Mouse (Mus musculus): ENCODE measurements around the gene Ak2. TPM values are rescaled to one million over a fixed set of nuclear protein-coding genes. Genes with fewer than 3 reads are reported as not detected.

Gene Ak2
- polyA plus RNA-seq, 1 experiment from 2014 or later, result 173 TPM

DNA sequence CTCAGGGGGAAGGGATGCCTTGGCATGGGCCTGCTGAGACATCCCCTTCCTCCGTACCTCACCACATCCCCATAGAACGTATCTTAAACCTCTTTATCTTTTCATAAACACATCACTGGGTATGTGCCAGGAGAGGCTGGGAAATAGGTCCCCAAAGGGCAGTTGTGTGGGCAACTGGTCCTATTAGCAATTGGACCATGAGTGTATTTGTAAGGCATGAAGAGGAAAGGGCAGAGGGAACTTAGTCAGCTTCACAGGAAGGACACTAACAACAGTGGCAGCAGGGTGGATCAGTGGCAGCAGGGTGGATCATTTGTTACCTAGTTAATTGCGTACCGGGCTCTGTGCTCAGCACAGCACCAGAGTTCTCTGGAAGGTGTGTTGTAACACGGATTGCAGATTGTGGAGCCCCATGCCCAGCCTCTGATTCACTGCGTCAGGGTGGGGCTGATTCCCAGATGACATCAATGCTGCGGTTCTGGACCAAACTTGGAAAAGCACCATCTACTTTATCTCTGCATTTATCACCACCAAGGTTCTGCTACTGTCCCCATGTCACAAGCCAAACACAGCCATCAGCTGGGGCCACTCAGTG is 44.2 kb downstream of the Ak2 start:
- Histone ChIP-seq H3K4me2 (ENCODE audit: low read length) (no peak overlapping the region), H3K36me3 (ENCODE audit: insufficient read depth, low read length) (no peaks in the 10 kb centered on the region), H3K9me3 (replicated peaks; ENCODE audit: low read length) (no peaks in the 10 kb centered on the region), H3K9ac (ENCODE audit: low read depth, low read length) (no peak overlapping the region), H3K27me3 (ENCODE audit: insufficient read depth, low read length) (no peaks in the 10 kb centered on the region), H3K27ac (no peak overlapping the region), H3K4me1 (replicated peaks; ENCODE audit: insufficient read depth, low read length) (peaks cover 11% of the 10 kb centered on the region; the same call in 1 of the 2 replicates), H3K4me3 (replicated peaks; ENCODE audit: low read depth, low read length) (no peak overlapping the region)
- no peak for TF ChIP-seq CTCF (IDR thresholded peaks at IDR 0.05; ENCODE audit: low read depth)
- no peak for ATAC-seq (replicated peaks; ENCODE audit: low FRiP score, low read depth)
- DNase-seq (ENCODE audit: low spot score), result no peak
- 72% methylated on average over 7 of the region's 7 CpGs for WGBS

- 20% methylated on average over 15 of the region's 15 CpGs for WGBS
- no peak for TF ChIP-seq CTCF (IDR thresholded peaks at IDR 0.05; ENCODE audit: low read depth)
- H3K4me3 ChIP-seq (replicated peaks; ENCODE audit: low read depth, low read length), result peak overlapping the region; percentile 52
- peaks cover 12% of the 10 kb centered on the region; the same call in 1 of the 2 replicates for H3K27me3 ChIP-seq (ENCODE audit: insufficient read depth, low read length)
- DNase-seq (ENCODE audit: low spot score) (no peak), ATAC-seq (replicated peaks; ENCODE audit: low FRiP score, low read depth) (no peak)
- no peaks in the 10 kb centered on the region for H3K36me3 ChIP-seq (ENCODE audit: insufficient read depth, low read length)
- 0 out of 2 replicates have a peak, but pooled peaks cover 7% of the 10 kb centered on the region for H3K4me1 ChIP-seq (replicated peaks; ENCODE audit: insufficient read depth, low read length)
- no peaks in the 10 kb centered on the region for H3K9me3 ChIP-seq (replicated peaks; ENCODE audit: low read length)
- H3K9ac ChIP-seq (ENCODE audit: low read depth, low read length), result no peak overlapping the region
- no peak overlapping the region for H3K27ac ChIP-seq
- H3K4me2 ChIP-seq (ENCODE audit: low read length), result peak overlapping the region; percentile 99
Measured at GRCm38 (mm10) chr4:129047721-129048421, 56.1 kb downstream of the Ak2 start.

- Histone ChIP-seq H3K4me2 (ENCODE audit: low read length) (peak overlapping the region; percentile 99), H3K9ac (ENCODE audit: low read depth, low read length) (peak overlapping the region; percentile 54), H3K4me1 (replicated peaks; ENCODE audit: insufficient read depth, low read length) (0 out of 2 replicates have a peak, but pooled peaks cover 7% of the 10 kb centered on the region), H3K27me3 (ENCODE audit: insufficient read depth, low read length) (peaks cover 12% of the 10 kb centered on the region; the same call in 1 of the 2 replicates), H3K36me3 (ENCODE audit: insufficient read depth, low read length) (no peaks in the 10 kb centered on the region), H3K9me3 (replicated peaks; ENCODE audit: low read length) (no peaks in the 10 kb centered on the region), H3K4me3 (replicated peaks; ENCODE audit: low read depth, low read length) (peak overlapping the region; percentile 52), H3K27ac (no peak overlapping the region)
- WGBS, result under 1% methylated on average over 51 of the region's 52 CpGs
- TF ChIP-seq CTCF (IDR thresholded peaks at IDR 0.05; ENCODE audit: low read depth), result no peak
- peak; percentile 81 for DNase-seq (ENCODE audit: low spot score)
- peak; percentile 78 for ATAC-seq (replicated peaks; ENCODE audit: low FRiP score, low read depth)
Measured at GRCm38 (mm10) chr4:129048501-129049305, 56.9 kb downstream of the Ak2 start.

DNA sequence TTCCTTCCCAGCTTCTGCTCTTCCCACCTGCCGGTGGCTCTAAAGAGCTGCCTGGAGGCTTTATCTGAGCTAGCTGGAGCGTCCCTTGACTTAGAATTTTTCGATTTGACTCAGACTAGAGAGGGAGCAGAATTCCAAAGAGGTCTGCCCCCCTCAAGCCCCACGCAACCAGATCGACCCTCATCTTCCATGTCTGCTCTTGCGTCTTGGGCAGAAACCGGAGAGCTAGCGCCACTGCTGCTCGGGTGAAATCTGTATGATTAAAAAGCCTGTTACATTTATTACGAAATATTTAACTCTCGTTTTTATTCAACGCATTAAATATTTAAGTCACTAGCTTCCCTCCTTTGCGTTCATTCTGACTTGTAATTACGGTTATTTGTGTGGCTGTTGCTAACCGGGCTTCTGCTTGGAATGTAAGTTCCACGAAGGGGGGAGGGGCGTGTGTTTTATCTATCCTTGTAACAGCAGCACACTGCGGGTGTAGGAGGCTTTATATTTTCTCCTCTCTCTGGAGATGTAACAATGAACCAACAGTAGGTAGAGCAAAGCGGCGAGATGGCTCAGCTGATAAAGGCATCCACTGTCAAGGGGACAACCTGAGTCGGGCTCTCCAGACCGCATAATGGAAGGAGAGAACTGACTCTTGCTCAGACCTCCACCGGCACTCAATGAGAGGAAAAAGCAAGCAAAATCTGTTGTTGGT is 57.7 kb downstream of the Ak2 start:
- peak overlapping the region; percentile 54; the same call in 1 of the 2 replicates for H3K9ac ChIP-seq (ENCODE audit: low read depth, low read length)
- no peak for ATAC-seq (replicated peaks; ENCODE audit: low FRiP score, low read depth)
- peak overlapping the region; percentile 99 for H3K4me2 ChIP-seq (ENCODE audit: low read length)
- no peak overlapping the region for H3K27ac ChIP-seq
- peaks cover 12% of the 10 kb centered on the region; the same call in 1 of the 2 replicates for H3K27me3 ChIP-seq (ENCODE audit: insufficient read depth, low read length)
- no peak for TF ChIP-seq CTCF (IDR thresholded peaks at IDR 0.05; ENCODE audit: low read depth)
- 4% methylated on average over 23 of the region's 23 CpGs for WGBS
- no peaks in the 10 kb centered on the region for H3K9me3 ChIP-seq (replicated peaks; ENCODE audit: low read length)
- peak overlapping the region; percentile 52 for H3K4me3 ChIP-seq (replicated peaks; ENCODE audit: low read depth, low read length)
- peak; percentile 36 for DNase-seq (ENCODE audit: low spot score)
- H3K4me1 ChIP-seq (replicated peaks; ENCODE audit: insufficient read depth, low read length), result 0 out of 2 replicates have a peak, but pooled peaks cover 7% of the 10 kb centered on the region
- H3K36me3 ChIP-seq (ENCODE audit: insufficient read depth, low read length), result no peaks in the 10 kb centered on the region

DNA sequence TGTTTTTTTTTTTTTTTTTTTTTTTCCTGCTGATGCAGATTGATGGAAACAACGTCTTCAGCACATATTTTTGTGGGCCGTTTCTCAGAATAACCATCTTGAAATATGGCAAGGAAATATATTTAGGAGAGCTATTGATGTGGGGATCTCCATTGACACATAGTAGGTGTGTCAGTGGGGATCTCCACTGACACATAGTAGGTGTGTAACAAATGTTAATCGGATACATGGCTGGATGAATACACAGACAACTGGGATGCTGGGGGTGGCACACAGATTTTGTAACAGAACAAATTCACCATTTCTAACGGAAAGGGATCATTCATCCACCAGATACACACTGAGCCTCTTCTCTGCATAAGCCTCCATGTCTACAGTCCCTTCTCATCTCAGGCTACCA is 58.6 kb downstream of the Ak2 start:
- no peak for DNase-seq (ENCODE audit: low spot score)
- Histone ChIP-seq H3K9me3 (replicated peaks; ENCODE audit: low read length) (no peaks in the 10 kb centered on the region), H3K4me2 (ENCODE audit: low read length) (no peak overlapping the region), H3K9ac (ENCODE audit: low read depth, low read length) (no peak overlapping the region), H3K4me3 (replicated peaks; ENCODE audit: low read depth, low read length) (no peak overlapping the region), H3K36me3 (ENCODE audit: insufficient read depth, low read length) (no peaks in the 10 kb centered on the region), H3K27me3 (ENCODE audit: insufficient read depth, low read length) (peaks cover 12% of the 10 kb centered on the region; the same call in 1 of the 2 replicates), H3K4me1 (replicated peaks; ENCODE audit: insufficient read depth, low read length) (0 out of 2 replicates have a peak, but pooled peaks cover 7% of the 10 kb centered on the region), H3K27ac (no peak overlapping the region)
- WGBS, result 73% methylated on average over 4 of the region's 4 CpGs
- ATAC-seq (replicated peaks; ENCODE audit: low FRiP score, low read depth), result no peak
- no peak for TF ChIP-seq CTCF (IDR thresholded peaks at IDR 0.05; ENCODE audit: low read depth)

Data from kidney, postnatal 0 days (tissue).